17 mouse cellular contexts compared by ENCODE assay signal in the genomic region with DNA sequence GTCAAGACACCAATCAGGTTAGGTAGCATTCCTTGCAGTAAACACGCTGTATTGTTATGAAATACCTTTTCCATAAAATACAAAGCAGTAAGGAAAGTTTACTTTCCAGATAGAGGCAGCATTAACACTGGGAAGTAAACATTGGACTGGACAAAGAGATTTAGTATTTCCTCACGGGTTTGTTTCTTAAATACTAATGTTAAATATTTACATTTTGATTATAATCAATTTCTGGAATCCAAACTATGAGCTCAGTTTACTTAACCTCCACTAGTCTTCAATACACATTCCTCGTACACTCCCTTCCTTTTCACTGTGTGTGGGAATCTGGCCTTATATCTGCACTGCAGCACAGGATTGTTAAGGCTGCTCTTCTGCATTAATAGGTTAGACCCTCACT. TPM values are rescaled to one million over a fixed set of nuclear protein-coding genes. Genes with fewer than 3 reads are reported as not detected.
"Had no signal": no experiment of that assay in that cellular context is flagged by ENCODE, and none has a peak within 500 bp of the region (broad histone marks: within the 10 kb centered on the region; RNA-seq: fewer than 3 reads in every experiment).

No protein-coding gene starts in this region.

- H3K4me2 ChIP-seq: hindbrain, embryonic 15.5 days; liver, embryonic 11.5 days; liver, embryonic 15.5 days; midbrain, embryonic 12.5 days; neural tube, embryonic 13.5 days had no signal

- ATAC-seq: midbrain, embryonic 16.5 days had no signal

- H3K4me1 ChIP-seq: hindbrain, embryonic 15.5 days; limb, embryonic 10.5 days; liver, embryonic 15.5 days; megakaryocyte, embryonic 14.5 days; midbrain, embryonic 12.5 days; neural tube, embryonic 13.5 days had no signal

- H3K9ac ChIP-seq: hindbrain, embryonic 15.5 days; liver, embryonic 15.5 days; midbrain, embryonic 12.5 days; neural tube, embryonic 13.5 days had no signal

- DNase-seq: kidney, adult 2 months; kidney, postnatal 25 days; retina, postnatal 1 day; right cerebral cortex, postnatal 4 days; spleen, adult 18-20 months; thymus, adult 2 months; thymus, postnatal 25 days had no signal

- H3K36me3 ChIP-seq: hindbrain, embryonic 15.5 days; limb, embryonic 10.5 days; liver, embryonic 15.5 days; midbrain, embryonic 12.5 days; neural tube, embryonic 13.5 days had no signal

- H3K4me3 ChIP-seq: hindbrain, embryonic 15.5 days; left cerebral cortex, adult 2 months; limb, embryonic 10.5 days; liver, embryonic 15.5 days; megakaryocyte, embryonic 14.5 days; midbrain, embryonic 12.5 days; neural tube, embryonic 13.5 days had no signal

- H3K9me3 ChIP-seq: hindbrain, embryonic 15.5 days; limb, embryonic 10.5 days; liver, embryonic 15.5 days; midbrain, embryonic 12.5 days; neural tube, embryonic 13.5 days had no signal

- H3K27me3 ChIP-seq: hindbrain, embryonic 15.5 days; liver, embryonic 15.5 days; megakaryocyte, embryonic 14.5 days; midbrain, embryonic 12.5 days; neural tube, embryonic 13.5 days had no signal

- H3K27ac ChIP-seq: hindbrain, embryonic 15.5 days; left cerebral cortex, adult 2 months; limb, embryonic 10.5 days; liver, embryonic 15.5 days; macrophage; midbrain, embryonic 12.5 days; neural tube, embryonic 13.5 days had no signal

RNA-seq across cellular contexts. Expression of gene Rassf9, which starts 15.9 kb away (rescaled TPM):
- polyA plus RNA-seq: macrophage had no signal

RNA-seq across cellular contexts. Expression of gene Nts, which starts 37.6 kb away (rescaled TPM):
- polyA plus RNA-seq: macrophage had no signal
